Mouse (Mus musculus): Measurements from ENCODE around the gene 1700066M21Rik.

- TF ChIP-seq MYC (IDR thresholded peaks at IDR 0.05; ENCODE audit: low read depth, low read length) (peak; percentile 28; the same call in 1 of the 2 replicates), CTCF (IDR thresholded peaks at IDR 0.05 in 2 of 3, conservative IDR thresholded peaks at IDR 0.05 in 1 of 3; ENCODE audit: control insufficient read depth in 1 of 3, insufficient read depth in 1 of 3, low read depth in 2 of 3, low read length in 3 of 3, poor library complexity in 1 of 3, severe bottlenecking in 1 of 3) (no peak), POLR2A (IDR thresholded peaks at IDR 0.05; ENCODE audit: control insufficient read depth in 1 of 2, insufficient read depth in 1 of 2, low read depth in 1 of 2, low read length in 2 of 2, poor library complexity in 1 of 2) (no peak), USF1 (IDR thresholded peaks at IDR 0.05; ENCODE audit: low read depth, low read length) (no peak), POLR2AphosphoS2 (IDR thresholded peaks at IDR 0.05; ENCODE audit: low read length) (no peak), BHLHE40 (IDR thresholded peaks at IDR 0.05; ENCODE audit: borderline replicate concordance, low read depth, low read length) (no peak), NELFE (IDR thresholded peaks at IDR 0.05; ENCODE audit: low read depth, low read length) (no peak)
Measured at GRCm38 (mm10) chr1:57376806-57377205, 614 bp upstream of the 1700066M21Rik start.
